Mouse (Mus musculus) stomach, postnatal 0 days (tissue): ENCODE results near the gene Rab8b. TPM values are rescaled to one million over a fixed set of nuclear protein-coding genes. Genes with fewer than 3 reads are reported as not detected.

Source experiments
- ATAC-seq: fragments of 200-750 bp; cut with Nextera tagmentation; 2 replicates; pipeline ENCODE4 v1.8.0; 2017; ENCODE audit not compliant: low FRiP score, low TSS enrichment
- DNase-seq: peaks from one replicate; pipeline ENCODE4 v3.0.0-alpha.2; 2016; ENCODE audit warnings: low spot score
- H3K27ac ChIP-seq: fragments of 300-500 bp; sonication (generic); replicated peaks from 2 replicates; pipeline ENCODE4 v1.5.1; 2014; ENCODE audit warnings: mild to moderate bottlenecking, control low read depth
- H3K27me3 ChIP-seq: fragments of 300-500 bp; sonication (generic); 2 replicates; pipeline ENCODE4 v1.6.1; 2014; ENCODE audit warnings: low read length; ENCODE audit not compliant: control insufficient read depth, insufficient read depth
- H3K36me3 ChIP-seq: fragments of 300-500 bp; sonication (generic); 2 replicates; pipeline ENCODE4 v1.6.1; 2014; ENCODE audit warnings: low read length, mixed read lengths; ENCODE audit not compliant: control insufficient read depth, insufficient read depth
- H3K4me1 ChIP-seq: fragments of 300-500 bp; sonication (generic); replicated peaks from 2 replicates; pipeline ENCODE4 v1.6.1; 2014; ENCODE audit warnings: antibody characterized with exemption; ENCODE audit not compliant: control insufficient read depth, insufficient read depth
- H3K4me2 ChIP-seq: fragments of 300-500 bp; sonication (generic); replicated peaks from 2 replicates; pipeline ENCODE4 v1.6.1; 2014; ENCODE audit warnings: low read depth, mild to moderate bottlenecking, control low read depth, moderate library complexity
- H3K4me3 ChIP-seq: fragments of 300-500 bp; sonication (generic); 2 replicates; pipeline ENCODE4 v1.5.1; 2014; ENCODE audit warnings: low read depth, low read length, control low read depth
- H3K9ac ChIP-seq: fragments of 300-500 bp; sonication (generic); 2 replicates; pipeline ENCODE4 v1.6.1; 2014; ENCODE audit warnings: mild to moderate bottlenecking, low read length, control low read depth, mixed read lengths
- H3K9me3 ChIP-seq: fragments of 300-500 bp; sonication (generic); 2 replicates; pipeline ENCODE4 v1.6.1; 2016; ENCODE audit warnings: low read length; ENCODE audit not compliant: control insufficient read depth
- CTCF ChIP-seq: IDR thresholded peaks from 2 replicates; pipeline ENCODE4 v1.5.1; 2016; ENCODE audit warnings: antibody characterized with exemption, low read depth, mild to moderate bottlenecking, moderate library complexity
- EP300 ChIP-seq: optimal IDR thresholded peaks from 2 replicates; pipeline ENCODE3; 2016; ENCODE audit warnings: antibody characterized with exemption
- WGBS: fragments of 180-500 bp; shearing (Covaris S2); extraction: QIAGEN DNeasy Blood & Tissue Kit; methylation state at CpG from one replicate; pipeline ENCODE4 v1.1.7; 2014; 5-methylcytosine and 5-hydroxymethylcytosine counted together
- polyA plus RNA-seq: library from polyadenylated mRNA; unstranded; fragments of >200 nt; fragmentation: Nextera tagmentation; extraction: Ambion mirVana; gene quantifications from 2 replicates; pipeline ENCODE4 v1.2.1, GENCODE M21; 2015

Rab8b gene
- polyA plus RNA-seq, 1 experiment from 2014 or later, result 9.4 TPM

- WGBS, result 15% methylated on average over 6 of the region's 6 CpGs
- Histone ChIP-seq H3K4me3 (no peak overlapping the region), H3K9ac (no peak overlapping the region), H3K4me2 (no peak overlapping the region), H3K27ac (no peak overlapping the region), H3K4me1 (no peaks in the 10 kb centered on the region), H3K27me3 (no peaks in the 10 kb centered on the region), H3K36me3 (no peaks in the 10 kb centered on the region), H3K9me3 (no peaks in the 10 kb centered on the region)
- peak; percentile 45 for TF ChIP-seq CTCF
- no peak for TF ChIP-seq EP300
- DNase-seq (no peak), ATAC-seq (no peak)
These were observed 1.2 kb upstream of the Rab8b start for GRCm38 (mm10) chr9:66920488-66921279.

- Histone ChIP-seq H3K9ac (0 out of 2 replicates have a peak overlapping the region, but pooled peaks have one; percentile 41), H3K27ac (peak overlapping the region; percentile 69), H3K4me1 (no peaks in the 10 kb centered on the region), H3K4me3 (peak overlapping the region; percentile 92), H3K27me3 (no peaks in the 10 kb centered on the region), H3K9me3 (no peaks in the 10 kb centered on the region), H3K36me3 (no peaks in the 10 kb centered on the region), H3K4me2 (peak overlapping the region; percentile 86)
- WGBS, result under 1% methylated on average over 14 of the region's 14 CpGs
- no peak for TF ChIP-seq EP300
- no peak for TF ChIP-seq CTCF
- DNase-seq (no peak), ATAC-seq (peak; percentile 21; the same call in 1 of the 2 replicates)
These were observed 494 bp upstream of the Rab8b start for GRCm38 (mm10) chr9:66919981-66920380.

GRCm38 (mm10) chr9:66918672-66919330 is 686 bp downstream of the Rab8b start:
- H3K9ac ChIP-seq, result peak overlapping the region; percentile 91
- peak overlapping the region; percentile 90 for H3K27ac ChIP-seq
- no peaks in the 10 kb centered on the region for H3K4me1 ChIP-seq
- H3K4me2 ChIP-seq, result peak overlapping the region; percentile 86
- DNase-seq, result no peak
- no peak for TF ChIP-seq EP300
- TF ChIP-seq CTCF, result no peak
- no peaks in the 10 kb centered on the region for H3K36me3 ChIP-seq
- no peak for ATAC-seq
- H3K27me3 ChIP-seq, result no peaks in the 10 kb centered on the region
- 2% methylated on average over 27 of the region's 27 CpGs for WGBS
- H3K9me3 ChIP-seq, result no peaks in the 10 kb centered on the region
- peak overlapping the region; percentile 92 for H3K4me3 ChIP-seq

GRCm38 (mm10) chr9:66917892-66918255 is 1.6 kb downstream of the Rab8b start:
- DNase-seq, result no peak
- Histone ChIP-seq H3K27ac (no peak overlapping the region), H3K4me1 (no peaks in the 10 kb centered on the region), H3K9me3 (no peaks in the 10 kb centered on the region), H3K4me3 (peak overlapping the region; percentile 92; the same call in 1 of the 2 replicates), H3K4me2 (peak overlapping the region; percentile 86), H3K27me3 (no peaks in the 10 kb centered on the region), H3K36me3 (no peaks in the 10 kb centered on the region), H3K9ac (no peak overlapping the region)
- no peak for TF ChIP-seq EP300
- peak; percentile 25; the same call in 1 of the 2 replicates for TF ChIP-seq CTCF
- ATAC-seq, result no peak
- WGBS, result 70% methylated on average over 1 of the region's 1 CpGs

- Histone ChIP-seq H3K4me3 (no peak overlapping the region), H3K27me3 (no peaks in the 10 kb centered on the region), H3K9ac (no peak overlapping the region), H3K4me2 (no peak overlapping the region), H3K27ac (no peak overlapping the region), H3K4me1 (no peaks in the 10 kb centered on the region), H3K36me3 (no peaks in the 10 kb centered on the region), H3K9me3 (no peaks in the 10 kb centered on the region)
- no peak for DNase-seq
- ATAC-seq, result no peak
- no peak for TF ChIP-seq CTCF
- no peak for TF ChIP-seq EP300
- WGBS, result 84% methylated on average over 8 of the region's 8 CpGs
These were observed 2.1 kb downstream of the Rab8b start for GRCm38 (mm10) chr9:66917216-66917891.
